Mouse (Mus musculus) fat pad, adult 2 months (tissue): ENCODE data around the gene Olfr918.

Source experiments
- DNase-seq: peaks from one replicate; pipeline ENCODE4 v3.0.0-alpha.2; 2011; ENCODE audit warnings: low read depth, low spot score; ENCODE audit errors: extremely low read depth

The Olfr918 gene

GRCm38 (mm10) chr9:38674501-38674900 is at the start of gene Olfr918:
Gene Olfr918 (minus strand): TSS chr9:38674601.
- DNase-seq = no peak

DNA sequence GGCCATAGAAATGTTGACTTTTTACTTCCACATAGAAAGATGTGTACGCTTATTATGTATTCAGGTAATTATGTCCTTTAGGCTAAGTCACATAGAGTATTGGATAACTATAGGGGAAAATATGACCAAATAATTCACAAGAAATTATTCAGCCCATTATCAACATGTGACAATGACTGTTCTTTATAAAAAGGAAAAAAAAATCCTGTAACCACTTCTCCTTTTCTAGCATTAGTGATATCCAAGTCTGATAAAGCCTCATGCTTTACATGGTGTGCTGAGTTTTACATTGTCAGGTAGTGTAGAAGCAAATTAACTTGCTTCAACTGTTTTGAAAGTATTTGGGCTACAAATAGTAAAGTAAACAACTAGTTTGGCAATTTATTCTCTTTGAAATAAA is 49.6 kb upstream of the Olfr918 start:
- DNase-seq = no peak

- peak; percentile 4 for DNase-seq
Observed at GRCm38 (mm10) chr9:38718927-38719441, 44.6 kb upstream of the Olfr918 start.

- peak; percentile 2 for DNase-seq
Observed at GRCm38 (mm10) chr9:38718102-38718501, 43.7 kb upstream of the Olfr918 start, which contains the start of gene Vwa5a. Gene Vwa5a (plus strand): TSS chr9:38718268.

DNA sequence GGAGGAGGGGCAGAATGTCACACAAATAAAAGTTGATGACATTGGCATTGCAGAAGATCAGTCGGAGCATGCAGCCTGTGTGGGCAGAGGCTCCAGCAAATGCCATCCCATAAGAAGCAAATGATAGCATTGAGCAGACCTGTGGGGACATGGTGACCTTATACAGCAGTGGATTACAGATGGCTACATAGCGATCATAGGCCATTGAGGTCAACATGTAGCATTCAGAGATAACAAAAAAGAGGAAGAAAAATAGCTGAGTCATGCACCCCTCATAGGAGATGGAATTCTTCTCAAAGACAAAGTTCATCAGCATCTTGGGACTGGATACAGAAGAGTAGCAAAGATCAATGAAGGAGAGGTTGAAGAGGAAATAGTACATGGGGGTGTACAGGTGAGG is 1.5 kb downstream of the Olfr918 start:
- DNase-seq = no peak

GRCm38 (mm10) chr9:38665742-38666141 is 8.7 kb downstream of the Olfr918 start, which contains the start of gene Olfr917:
Gene Olfr917 (minus strand): TSS chr9:38665842.
- no peak for DNase-seq

DNA sequence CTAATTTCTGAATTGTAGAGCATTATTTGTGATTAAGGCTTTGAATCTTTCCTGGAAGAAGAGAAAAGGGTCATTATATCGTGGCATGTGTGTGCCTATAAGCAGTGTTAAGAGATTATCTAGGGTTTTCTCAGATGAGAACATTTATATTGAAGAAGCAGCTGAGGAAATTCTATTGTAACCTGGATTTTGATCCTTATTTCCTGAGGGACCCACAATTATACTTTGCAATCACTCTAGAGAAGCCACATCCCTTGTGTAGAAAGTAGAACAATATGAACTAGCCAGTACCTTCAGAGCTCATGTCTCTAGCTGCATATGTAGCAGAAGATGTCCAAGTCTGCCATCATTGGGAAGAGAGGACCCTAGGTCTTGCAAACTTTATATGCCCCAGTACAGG is 14.6 kb downstream of the Olfr918 start, which contains the start of gene Olfr916:
Gene Olfr916 (minus strand): TSS at position 101 of the 400 bp plus-strand sequence.
- no peak for DNase-seq

GRCm38 (mm10) chr9:38632406-38632805 is 42.0 kb downstream of the Olfr918 start:
- DNase-seq = no peak
